Mouse (Mus musculus): ENCODE measurements around the gene Pla2g16. TPM values are rescaled to one million over a fixed set of nuclear protein-coding genes. Genes with fewer than 3 reads are reported as not detected.

Gene Pla2g16
- polyA plus RNA-seq, 1 experiment from 2014 or later = 19.1 TPM

DNA sequence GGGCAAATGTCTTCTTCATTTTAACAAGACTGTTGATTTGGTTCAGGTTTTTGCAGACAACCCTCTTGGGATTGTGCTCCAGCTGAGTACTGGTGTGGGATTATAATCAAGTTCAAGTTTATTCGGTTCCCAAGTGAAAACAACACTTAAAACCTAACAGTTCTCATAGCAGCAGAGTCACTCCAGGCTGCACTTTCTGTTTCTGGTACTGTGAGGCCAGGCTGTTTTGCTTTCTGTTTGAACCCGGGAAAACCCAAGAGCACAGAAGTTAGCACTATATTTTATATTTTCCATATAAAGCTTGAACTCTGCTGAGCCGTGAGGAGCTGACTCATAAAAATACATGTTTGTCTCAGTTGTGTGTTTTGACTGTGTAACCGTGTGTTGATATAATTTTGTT is 1.4 kb downstream of the Pla2g16 start:
- WGBS = 64% methylated on average over 4 of the region's 4 CpGs
- H3K4me3 ChIP-seq (ENCODE audit: low read depth, low read length) = 0 out of 2 replicates have a peak overlapping the region, but pooled peaks have one; percentile 51
- H3K9me3 ChIP-seq (ENCODE audit: low read length) = no peaks in the 10 kb centered on the region
- no peaks in the 10 kb centered on the region for H3K27me3 ChIP-seq (replicated peaks; ENCODE audit: insufficient read depth, low read length)
- H3K9ac ChIP-seq (replicated peaks; ENCODE audit: low read depth) = no peak overlapping the region
- TF ChIP-seq CTCF (IDR thresholded peaks at IDR 0.05) = no peak
- TF ChIP-seq EP300 (IDR thresholded peaks at IDR 0.05) = no peak
- DNase-seq (ENCODE audit: low spot score) (no peak), ATAC-seq (no peak)
- no peaks in the 10 kb centered on the region for H3K36me3 ChIP-seq (ENCODE audit: insufficient read depth, low read length)
- H3K4me1 ChIP-seq (ENCODE audit: insufficient read depth, low read depth, low read length) = no peaks in the 10 kb centered on the region
- H3K4me2 ChIP-seq (replicated peaks; ENCODE audit: low read depth, low read length) = peak overlapping the region; percentile 77
- H3K27ac ChIP-seq (ENCODE audit: low read length) = no peak overlapping the region

DNA sequence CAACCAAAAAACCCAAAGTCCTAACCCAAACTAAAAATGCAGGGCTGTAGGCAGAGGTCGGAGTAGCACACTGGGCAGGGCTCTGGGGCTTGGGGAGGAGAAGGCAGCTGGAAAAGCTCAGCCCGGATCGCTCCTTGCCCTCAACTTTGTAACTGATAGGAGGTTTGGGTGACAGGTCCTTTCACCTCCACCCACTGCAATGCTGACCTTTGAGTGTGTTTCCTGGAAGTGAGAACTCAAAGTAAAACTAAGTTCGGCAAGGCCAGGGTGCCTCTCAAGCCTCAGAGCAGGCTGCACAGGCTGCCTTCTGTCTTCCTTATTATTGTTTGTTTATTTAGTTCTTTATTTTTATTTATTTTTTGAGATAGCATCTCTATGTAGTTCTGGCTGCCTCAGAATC is 2.7 kb downstream of the Pla2g16 start:
- DNase-seq (ENCODE audit: low spot score) (no peak), ATAC-seq (no peak)
- Histone ChIP-seq H3K9ac (replicated peaks; ENCODE audit: low read depth) (no peak overlapping the region), H3K4me2 (replicated peaks; ENCODE audit: low read depth, low read length) (no peak overlapping the region), H3K4me3 (ENCODE audit: low read depth, low read length) (no peak overlapping the region), H3K27ac (ENCODE audit: low read length) (no peak overlapping the region), H3K4me1 (ENCODE audit: insufficient read depth, low read depth, low read length) (no peaks in the 10 kb centered on the region), H3K9me3 (ENCODE audit: low read length) (no peaks in the 10 kb centered on the region), H3K36me3 (ENCODE audit: insufficient read depth, low read length) (no peaks in the 10 kb centered on the region), H3K27me3 (replicated peaks; ENCODE audit: insufficient read depth, low read length) (no peaks in the 10 kb centered on the region)
- TF ChIP-seq EP300 (IDR thresholded peaks at IDR 0.05) (no peak), CTCF (IDR thresholded peaks at IDR 0.05) (no peak)
- 60% methylated on average over 4 of the region's 4 CpGs for WGBS

- WGBS = 56% methylated on average over 3 of the region's 3 CpGs
Measured at GRCm38 (mm10) chr19:7561456-7561855, 4.2 kb downstream of the Pla2g16 start.

DNA sequence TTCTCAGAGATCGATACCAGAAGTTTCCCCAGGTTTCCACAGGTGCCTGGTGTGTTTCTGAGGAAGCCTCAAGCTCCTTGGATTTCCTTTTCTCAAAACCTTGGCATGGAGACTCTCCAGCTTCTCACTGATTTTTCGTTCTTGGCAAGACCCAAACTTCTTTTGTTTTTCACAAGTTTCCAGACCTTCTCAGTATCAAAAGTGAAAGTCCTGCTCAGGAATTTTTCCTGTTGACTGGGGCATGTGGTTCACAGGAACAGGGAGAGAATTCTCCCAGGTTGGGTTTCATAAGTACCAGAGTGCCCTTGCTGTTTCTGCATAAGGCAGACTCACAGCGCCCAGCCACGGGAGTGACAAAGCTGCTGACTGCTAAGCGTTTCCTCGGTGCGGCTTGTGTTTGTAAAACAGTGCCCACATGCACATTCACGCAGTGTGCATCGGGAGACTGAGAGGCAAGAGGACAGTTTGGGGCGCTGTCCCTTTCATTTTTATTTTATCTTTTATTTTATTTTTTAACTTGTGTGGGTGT is 5.4 kb downstream of the Pla2g16 start:
- Histone ChIP-seq H3K4me1 (ENCODE audit: insufficient read depth, low read depth, low read length) (no peaks in the 10 kb centered on the region), H3K36me3 (ENCODE audit: insufficient read depth, low read length) (no peaks in the 10 kb centered on the region), H3K27ac (ENCODE audit: low read length) (no peak overlapping the region), H3K9me3 (ENCODE audit: low read length) (no peaks in the 10 kb centered on the region), H3K27me3 (replicated peaks; ENCODE audit: insufficient read depth, low read length) (no peaks in the 10 kb centered on the region), H3K9ac (replicated peaks; ENCODE audit: low read depth) (no peak overlapping the region), H3K4me3 (ENCODE audit: low read depth, low read length) (no peak overlapping the region), H3K4me2 (replicated peaks; ENCODE audit: low read depth, low read length) (no peak overlapping the region)
- WGBS = 70% methylated on average over 10 of the region's 10 CpGs
- no peak for ATAC-seq
- no peak for DNase-seq (ENCODE audit: low spot score)
- TF ChIP-seq CTCF (IDR thresholded peaks at IDR 0.05) = no peak
- no peak for TF ChIP-seq EP300 (IDR thresholded peaks at IDR 0.05)

More at GRCm38 (mm10) chr19:7561456-7561855, 4.2 kb downstream of the Pla2g16 start:
- no peaks in the 10 kb centered on the region for H3K4me1 ChIP-seq (ENCODE audit: insufficient read depth, low read depth, low read length)
- H3K4me2 ChIP-seq (replicated peaks; ENCODE audit: low read depth, low read length) = no peak overlapping the region
- DNase-seq (ENCODE audit: low spot score) = no peak
- no peak overlapping the region for H3K27ac ChIP-seq (ENCODE audit: low read length)
- no peaks in the 10 kb centered on the region for H3K27me3 ChIP-seq (replicated peaks; ENCODE audit: insufficient read depth, low read length)
- H3K4me3 ChIP-seq (ENCODE audit: low read depth, low read length) = no peak overlapping the region
- no peak for ATAC-seq
- H3K9ac ChIP-seq (replicated peaks; ENCODE audit: low read depth) = no peak overlapping the region
- TF ChIP-seq EP300 (IDR thresholded peaks at IDR 0.05) (no peak), CTCF (IDR thresholded peaks at IDR 0.05) (no peak)
- H3K36me3 ChIP-seq (ENCODE audit: insufficient read depth, low read length) = no peaks in the 10 kb centered on the region
- H3K9me3 ChIP-seq (ENCODE audit: low read length) = no peaks in the 10 kb centered on the region

DNA sequence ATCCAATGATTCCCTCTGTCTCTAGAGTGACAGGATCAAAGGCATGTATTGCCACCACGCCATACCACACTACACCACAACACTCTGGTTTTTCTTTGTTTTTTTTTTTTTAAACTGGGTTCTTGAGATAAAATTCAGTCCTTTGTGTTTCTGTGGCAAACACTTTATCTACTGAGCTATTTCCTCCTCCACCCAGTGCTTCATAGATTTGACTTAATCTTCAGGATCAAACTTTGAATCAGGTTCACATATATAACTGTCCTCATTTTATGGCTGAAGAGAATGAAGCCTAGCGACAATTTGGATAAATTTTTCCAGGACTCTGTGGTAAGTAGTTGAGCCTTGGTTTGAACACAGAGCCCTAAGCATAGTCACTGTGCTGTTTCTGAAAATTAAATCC is 6.4 kb downstream of the Pla2g16 start:
- H3K36me3 ChIP-seq (ENCODE audit: insufficient read depth, low read length) = no peaks in the 10 kb centered on the region
- no peak overlapping the region for H3K4me3 ChIP-seq (ENCODE audit: low read depth, low read length)
- no peak overlapping the region for H3K27ac ChIP-seq (ENCODE audit: low read length)
- H3K9me3 ChIP-seq (ENCODE audit: low read length) = no peaks in the 10 kb centered on the region
- TF ChIP-seq EP300 (IDR thresholded peaks at IDR 0.05) = no peak
- no peak for TF ChIP-seq CTCF (IDR thresholded peaks at IDR 0.05)
- no peak overlapping the region for H3K9ac ChIP-seq (replicated peaks; ENCODE audit: low read depth)
- no peak overlapping the region for H3K4me2 ChIP-seq (replicated peaks; ENCODE audit: low read depth, low read length)
- H3K4me1 ChIP-seq (ENCODE audit: insufficient read depth, low read depth, low read length) = no peaks in the 10 kb centered on the region
- DNase-seq (ENCODE audit: low spot score) (no peak), ATAC-seq (no peak)
- H3K27me3 ChIP-seq (replicated peaks; ENCODE audit: insufficient read depth, low read length) = no peaks in the 10 kb centered on the region
- 77% methylated on average over 2 of the region's 2 CpGs for WGBS

GRCm38 (mm10) chr19:7564457-7564856 is 7.2 kb downstream of the Pla2g16 start:
- no peak for ATAC-seq
- Histone ChIP-seq H3K4me2 (replicated peaks; ENCODE audit: low read depth, low read length) (no peak overlapping the region), H3K27me3 (replicated peaks; ENCODE audit: insufficient read depth, low read length) (no peaks in the 10 kb centered on the region), H3K4me1 (ENCODE audit: insufficient read depth, low read depth, low read length) (no peaks in the 10 kb centered on the region), H3K9ac (replicated peaks; ENCODE audit: low read depth) (no peak overlapping the region), H3K36me3 (ENCODE audit: insufficient read depth, low read length) (no peaks in the 10 kb centered on the region), H3K9me3 (ENCODE audit: low read length) (no peaks in the 10 kb centered on the region), H3K4me3 (ENCODE audit: low read depth, low read length) (no peak overlapping the region), H3K27ac (ENCODE audit: low read length) (no peak overlapping the region)
- 92% methylated on average over 1 of the region's 1 CpGs for WGBS
- DNase-seq (ENCODE audit: low spot score) = no peak
- TF ChIP-seq CTCF (IDR thresholded peaks at IDR 0.05) (no peak), EP300 (IDR thresholded peaks at IDR 0.05) (no peak)

DNA sequence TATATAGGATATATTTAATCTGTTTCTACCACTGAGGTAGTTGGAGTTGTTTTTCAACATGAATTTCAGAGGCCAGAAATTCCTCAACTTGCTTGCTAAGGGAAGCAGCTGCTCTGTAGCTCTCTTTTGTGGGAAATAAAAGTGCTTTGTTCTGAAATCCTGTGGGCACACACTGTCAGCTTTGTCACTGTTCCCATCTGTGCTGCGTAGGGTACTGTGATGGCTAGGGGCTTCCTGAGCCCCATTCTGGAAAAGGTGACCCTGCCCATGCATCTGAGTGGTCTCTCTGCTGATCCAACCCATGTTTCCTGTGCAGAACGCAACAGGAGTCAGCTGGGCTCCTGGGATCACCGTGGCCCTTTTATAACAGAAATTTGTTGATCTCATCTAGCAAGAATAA is 9.6 kb downstream of the Pla2g16 start:
- TF ChIP-seq EP300 (IDR thresholded peaks at IDR 0.05) = no peak
- TF ChIP-seq CTCF (IDR thresholded peaks at IDR 0.05) = no peak
- WGBS = 74% methylated on average over 3 of the region's 3 CpGs

More for the DNA sequence above, 9.6 kb downstream of the Pla2g16 start:
- Histone ChIP-seq H3K4me2 (replicated peaks; ENCODE audit: low read depth, low read length) (no peak overlapping the region), H3K27me3 (replicated peaks; ENCODE audit: insufficient read depth, low read length) (no peaks in the 10 kb centered on the region), H3K36me3 (ENCODE audit: insufficient read depth, low read length) (no peaks in the 10 kb centered on the region), H3K4me3 (ENCODE audit: low read depth, low read length) (no peak overlapping the region), H3K4me1 (ENCODE audit: insufficient read depth, low read depth, low read length) (no peaks in the 10 kb centered on the region), H3K9me3 (ENCODE audit: low read length) (no peaks in the 10 kb centered on the region), H3K27ac (ENCODE audit: low read length) (no peak overlapping the region), H3K9ac (replicated peaks; ENCODE audit: low read depth) (no peak overlapping the region)
- DNase-seq (ENCODE audit: low spot score) = no peak
- ATAC-seq = no peak

Data from lung, postnatal 0 days (tissue).